Mouse (Mus musculus): ENCODE results near the gene Sptbn1.

- TF ChIP-seq CTCF (conservative IDR thresholded peaks at IDR 0.05; ENCODE audit: low read length): no peak
- TF ChIP-seq POU5F1 (IDR thresholded peaks at IDR 0.05; ENCODE audit: borderline replicate concordance, low read length): no peak
Observed at GRCm38 (mm10) chr11:30268648-30269375, 837 bp upstream of the Sptbn1 start.

All from E14TG2a.4 (cell line).